9 mouse cellular contexts compared by ENCODE assay signal in the genomic region with DNA sequence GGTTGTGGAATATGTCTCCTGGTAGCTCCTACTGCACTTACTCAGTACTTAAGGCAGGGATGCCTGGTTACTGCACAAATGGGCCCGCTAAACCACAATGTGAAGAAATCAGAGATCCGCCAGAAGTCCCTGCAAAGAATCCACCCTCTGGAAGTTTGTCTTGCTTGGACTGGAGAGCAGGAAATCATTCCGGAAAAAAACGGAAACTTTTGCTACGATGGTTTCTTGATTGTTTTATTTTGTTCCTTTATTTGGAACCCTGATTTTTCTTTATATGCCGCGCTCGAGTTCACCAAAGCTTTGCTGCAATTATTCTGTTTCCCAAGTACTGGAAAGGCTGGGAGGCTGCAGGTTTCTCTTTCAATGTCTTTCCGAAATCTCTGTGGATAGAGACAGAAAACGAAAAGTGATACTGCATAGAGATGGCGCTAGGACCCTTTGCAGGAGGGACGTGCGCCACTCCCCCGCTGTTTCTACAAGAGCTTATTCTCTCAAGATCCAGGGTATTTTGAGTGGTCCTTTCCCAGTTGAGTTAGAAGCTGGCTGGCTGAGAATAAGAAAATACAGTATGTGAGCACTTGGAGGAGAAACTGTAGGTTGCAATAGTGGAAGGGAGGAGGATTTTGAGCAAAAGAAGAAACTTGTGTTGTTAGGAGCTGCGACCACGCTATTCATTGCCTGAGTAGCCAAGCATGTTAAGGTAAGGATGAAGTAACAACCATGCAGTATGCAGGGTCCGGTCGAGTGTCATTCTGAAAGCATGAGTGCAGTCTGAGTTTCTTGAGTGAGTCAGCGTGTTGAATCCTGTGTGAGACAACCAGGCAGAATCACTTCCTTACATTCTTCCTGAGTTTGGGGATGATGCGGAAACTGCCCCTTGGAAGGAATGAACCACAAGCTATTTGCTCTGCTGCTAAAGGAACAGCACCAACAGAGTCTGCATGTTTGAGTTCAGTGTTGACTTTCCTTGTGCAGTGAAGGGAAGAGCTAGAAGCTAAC. TPM values are rescaled to one million over a fixed set of nuclear protein-coding genes. Genes with fewer than 3 reads are reported as not detected.
A peak's percentile ranks its signal among the peaks of the same experiment; 100 is the strongest.
DNase-seq lines count a peak whose midpoint lies in the region; ATAC-seq and TF ChIP-seq lines count a peak whose summit lies in the region.
"Had no signal": no experiment of that assay in that cellular context is flagged by ENCODE, and none has a peak within 500 bp of the region (broad histone marks: within the 10 kb centered on the region; RNA-seq: fewer than 3 reads in every experiment).

No protein-coding gene starts in this region.

- TF ChIP-seq CTCF in kidney, postnatal 0 days (IDR thresholded peaks at IDR 0.05; ENCODE audit: low read depth), result no peak

- H3K36me3 ChIP-seq in kidney, postnatal 0 days (ENCODE audit: insufficient read depth, low read length), result no peaks in the 10 kb centered on the region
- H3K36me3 ChIP-seq in forebrain, embryonic 11.5 days (ENCODE audit: control insufficient read depth, insufficient read depth, low read length), result no peaks in the 10 kb centered on the region
- H3K36me3 ChIP-seq in myocyte (ENCODE audit: control insufficient read depth, insufficient read depth), result no peaks in the 10 kb centered on the region

- H3K4me1 ChIP-seq in kidney, postnatal 0 days (replicated peaks; ENCODE audit: insufficient read depth, low read length), result peaks cover 5% of the 10 kb centered on the region; the same call in 1 of the 2 replicates
- H3K4me1 ChIP-seq in forebrain, embryonic 11.5 days (replicated peaks; ENCODE audit: control insufficient read depth, insufficient read depth, low read length), result peaks cover 3% of the 10 kb centered on the region; the same call in 1 of the 2 replicates

- H3K79me2 ChIP-seq in myocyte (ENCODE audit: control insufficient read depth, insufficient read depth), result no peaks in the 10 kb centered on the region

- no peak overlapping the region for H3K9ac ChIP-seq in kidney, postnatal 0 days (ENCODE audit: low read depth, low read length)
- H3K9ac ChIP-seq in forebrain, embryonic 11.5 days (ENCODE audit: low read length), result no peak overlapping the region
- H3K9ac ChIP-seq: liver, embryonic 14.5 days had no signal

- no peak for ATAC-seq in kidney, postnatal 0 days (replicated peaks; ENCODE audit: low FRiP score, low read depth)
- no peak for ATAC-seq in forebrain, embryonic 11.5 days (replicated peaks; ENCODE audit: low FRiP score)
- ATAC-seq in monocyte, adult 5-6 weeks (replicated peaks; ENCODE audit: insufficient number of reproducible peaks, low FRiP score, low TSS enrichment, poor library complexity, severe bottlenecking), result no peak

- H3K4me2 ChIP-seq in kidney, postnatal 0 days (ENCODE audit: low read length), result peak overlapping the region; percentile 80
- H3K4me2 ChIP-seq in forebrain, embryonic 11.5 days (ENCODE audit: low read depth, low read length, severe bottlenecking), result peak overlapping the region; percentile 96
- H3K4me2 ChIP-seq in myocyte (ENCODE audit: low read depth), result peak overlapping the region; percentile 8

- 3% methylated on average over 20 of the region's 20 CpGs for WGBS in kidney, postnatal 0 days
- 4% methylated on average over 20 of the region's 20 CpGs for WGBS in forebrain, embryonic 11.5 days

- peak; percentile 48 for DNase-seq in kidney, postnatal 0 days (ENCODE audit: low spot score)
- DNase-seq in kidney, adult 8-10 months, result no peak
- no peak for DNase-seq in forebrain, embryonic 11.5 days (ENCODE audit: low spot score)
- peak; percentile 11 to 29 for DNase-seq in layer of hippocampus, postnatal 14 days (ENCODE audit: low spot score in 2 of 2)
- DNase-seq in testis, postnatal 10 days (ENCODE audit: low spot score), result no peak
- DNase-seq in spleen, adult 18-20 months, result no peak

- H3K4me3 ChIP-seq in kidney, postnatal 0 days (replicated peaks; ENCODE audit: low read depth, low read length), result peak overlapping the region; percentile 42
- H3K4me3 ChIP-seq in forebrain, embryonic 11.5 days (ENCODE audit: low read depth, low read length), result peak overlapping the region; percentile 53
- no peak overlapping the region for H3K4me3 ChIP-seq in myocyte

- peaks cover 43% of the 10 kb centered on the region for H3K27me3 ChIP-seq in kidney, postnatal 0 days (ENCODE audit: insufficient read depth, low read length)
- peaks cover 37% of the 10 kb centered on the region for H3K27me3 ChIP-seq in forebrain, embryonic 11.5 days (ENCODE audit: control insufficient read depth, insufficient read depth, low read length)
- H3K27me3 ChIP-seq in myocyte (ENCODE audit: control insufficient read depth, insufficient read depth, insufficient read length), result no peaks in the 10 kb centered on the region

- no peak for TF ChIP-seq POLR2A in myocyte (IDR thresholded peaks at IDR 0.05; ENCODE audit: insufficient read length, low read depth)

- H3K27ac ChIP-seq in kidney, postnatal 0 days, result no peak overlapping the region
- no peak overlapping the region for H3K27ac ChIP-seq in forebrain, embryonic 11.5 days (ENCODE audit: low read depth, low read length)
- H3K27ac ChIP-seq: liver, embryonic 14.5 days had no signal

- H3K9me3 ChIP-seq in kidney, postnatal 0 days (replicated peaks; ENCODE audit: low read length), result no peaks in the 10 kb centered on the region
- H3K9me3 ChIP-seq in forebrain, embryonic 11.5 days (ENCODE audit: control insufficient read depth, low read length), result no peaks in the 10 kb centered on the region

- no peak overlapping the region for H3ac ChIP-seq in myocyte (ENCODE audit: control insufficient read depth, insufficient read length)

TF ChIP-seq in myocyte, 11 proteins besides CTCF, POLR2A, EP300 and RAD21:
- no peak for TF ChIP-seq CEBPB (IDR thresholded peaks at IDR 0.05; ENCODE audit: insufficient read depth, poor library complexity, severe bottlenecking)
- TF ChIP-seq USF1 (IDR thresholded peaks at IDR 0.05; ENCODE audit: low read depth), result no peak
- no peak for TF ChIP-seq TCF12 (IDR thresholded peaks at IDR 0.05; ENCODE audit: insufficient read depth, poor library complexity, severe bottlenecking)
- no peak for TF ChIP-seq MAX (IDR thresholded peaks at IDR 0.05; ENCODE audit: low read depth)
- TF ChIP-seq TCF3 (IDR thresholded peaks at IDR 0.05; ENCODE audit: insufficient read length, low read depth), result no peak
- TF ChIP-seq REST (IDR thresholded peaks at IDR 0.05; ENCODE audit: insufficient read depth, insufficient read length), result no peak
- no peak for TF ChIP-seq MYOD1 (IDR thresholded peaks at IDR 0.05; ENCODE audit: control insufficient read depth in 1 of 3, insufficient read length in 2 of 3, low read depth in 2 of 3)
- TF ChIP-seq E2F4 (IDR thresholded peaks at IDR 0.05; ENCODE audit: insufficient read depth), result no peak
- no peak for TF ChIP-seq MYOG (IDR thresholded peaks at IDR 0.05; ENCODE audit: control insufficient read depth in 1 of 3, insufficient read depth in 1 of 3, insufficient read length in 2 of 3, low read depth in 2 of 3)
- TF ChIP-seq POLR2AphosphoS2 (IDR thresholded peaks at IDR 0.05; ENCODE audit: insufficient read length, low read depth), result no peak
- TF ChIP-seq SRF (IDR thresholded peaks at IDR 0.05; ENCODE audit: control insufficient read depth, insufficient read length, low read depth), result no peak
TF ChIP-seq in myocyte: peak in this region for 0.

RNA-seq across cellular contexts. Expression of gene Lingo2, which starts 1.2 kb away (rescaled TPM):
- 0.05 and 0.17 TPM in 2 replicates for polyA plus RNA-seq in kidney, postnatal 0 days (2015; fragmentation: Nextera tagmentation; extraction: Ambion mirVana)
- polyA plus RNA-seq in forebrain, embryonic 11.5 days (2014; fragmentation: Nextera tagmentation; extraction: Ambion mirVana), result 2.8 and 3.1 TPM in 2 replicates
- 10 to 100 TPM; 40.5 to 44.3 TPM for total RNA-seq in layer of hippocampus, postnatal 14 days (2021)
- 0.13 TPM for polyA plus RNA-seq in myocyte (2012; fragmentation: generic; extraction: Trizol)
- not detected in 3 replicates for total RNA-seq in monocyte, adult 5-6 weeks (2017)

Comparison
In these comparisons a context has a peak if more than half of its experiments do, and no peak if none do; other contexts are left out.
1. DNase-seq: peak in kidney, postnatal 0 days (single experiment) and layer of hippocampus, postnatal 14 days (2 of 2); none in kidney, adult 8-10 months (0 of 2), forebrain, embryonic 11.5 days (single experiment), testis, postnatal 10 days (single experiment) and spleen, adult 18-20 months (0 of 2).
2. H3K4me2 ChIP-seq: peak in every context shown above with its lines; median percentile 96 in forebrain, embryonic 11.5 days; 80 in kidney, postnatal 0 days; 8 in myocyte.